Mouse (Mus musculus): ENCODE results near the gene Mia3.
A peak's percentile ranks its signal among the peaks of the same experiment; 100 is the strongest.
"Not testable (repeated sequence)": the region's sequence is repeated elsewhere in the genome, so short reads cannot be mapped to it uniquely, and the experiment has no call there.

The Mia3 gene

DNA sequence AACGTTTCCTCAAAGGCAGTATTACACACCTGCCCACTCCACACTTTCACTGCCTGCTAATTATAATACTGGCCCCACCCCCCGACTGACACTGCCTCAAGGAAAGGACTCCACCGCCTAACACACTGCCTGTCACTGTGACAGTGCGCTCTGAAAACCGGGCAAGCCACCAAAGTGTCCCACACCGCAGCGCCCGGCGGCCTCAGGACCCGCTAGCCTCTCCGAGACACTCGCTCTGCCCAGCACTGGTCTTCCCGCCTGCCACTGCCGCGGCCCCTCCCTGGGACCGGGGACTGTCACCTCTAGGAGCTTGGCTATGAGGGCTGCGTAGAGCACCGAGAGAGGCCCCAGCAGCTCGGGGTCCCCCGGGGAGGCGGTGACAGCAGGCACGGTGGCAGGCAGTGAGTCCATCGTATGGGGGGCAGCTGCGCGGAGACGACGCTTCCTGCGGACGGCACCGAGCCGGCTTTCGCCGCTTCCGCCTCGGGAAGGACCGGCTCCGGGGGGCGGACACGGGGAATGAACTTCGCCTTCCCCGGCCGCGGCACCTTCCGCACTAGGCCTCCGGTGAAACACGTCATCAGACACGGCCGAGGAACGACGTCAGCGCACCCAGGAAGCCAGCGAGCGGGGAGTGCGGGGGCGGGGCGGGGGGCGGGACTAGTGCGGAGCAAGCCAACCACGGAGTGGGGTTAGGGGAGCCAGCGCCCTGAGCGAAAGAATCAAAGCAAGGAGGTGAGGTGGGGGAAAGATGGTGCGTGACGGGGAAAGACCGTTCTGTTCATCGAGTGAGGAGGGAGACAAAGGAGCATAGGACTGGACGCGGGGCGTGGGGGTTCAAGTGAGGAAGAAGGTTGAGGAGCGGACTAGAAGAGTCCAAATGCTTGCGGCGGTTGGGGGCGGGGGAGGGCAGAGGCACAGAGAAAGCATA lies 24.2 kb downstream of the Mia3 start:
- DNase-seq (ENCODE audit: low spot score in 2 of 2), result peak; percentile 88 to 95

DNA sequence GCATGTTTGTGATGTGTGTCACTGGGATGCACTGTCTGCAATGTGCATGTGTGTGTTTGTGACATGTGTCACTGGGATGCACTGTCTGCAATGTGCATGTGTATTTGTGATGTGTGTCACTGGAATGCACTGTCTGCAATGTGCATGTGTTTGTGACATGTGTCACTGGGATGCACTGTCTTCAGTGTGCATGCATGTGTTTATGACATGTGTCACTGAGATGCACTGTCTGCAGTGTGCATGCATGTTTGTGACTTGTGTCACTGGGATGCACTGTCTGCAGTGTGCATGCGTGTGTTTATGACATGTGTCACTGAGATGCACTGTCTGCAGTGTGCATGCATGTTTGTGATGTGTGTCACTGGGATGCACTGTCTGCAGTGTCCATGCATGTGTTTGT lies 26.5 kb downstream of the Mia3 start:
- DNase-seq (ENCODE audit: low spot score in 2 of 2), result not testable (repeated sequence)

DNA sequence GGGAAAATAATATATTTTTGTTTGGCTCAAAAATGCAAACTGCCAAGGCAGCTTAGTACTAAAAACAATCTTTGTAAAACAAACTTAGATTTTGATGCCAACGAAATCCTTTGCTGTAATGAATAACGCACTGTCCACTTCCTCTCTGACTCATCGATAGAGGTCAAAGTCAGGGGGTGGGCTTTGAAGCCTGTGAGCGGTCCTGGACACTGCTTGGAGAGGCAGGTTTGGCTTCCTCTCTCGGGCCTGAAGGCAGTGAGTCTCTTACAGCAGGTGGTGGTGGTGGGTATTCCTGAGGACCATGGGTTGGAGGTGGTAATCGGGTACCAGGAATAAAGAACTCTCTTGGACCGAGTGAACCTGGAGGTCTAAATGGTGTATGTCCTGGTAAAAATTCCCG lies 42.2 kb downstream of the Mia3 start:
- DNase-seq (ENCODE audit: low spot score in 2 of 2), result no peak

DNA sequence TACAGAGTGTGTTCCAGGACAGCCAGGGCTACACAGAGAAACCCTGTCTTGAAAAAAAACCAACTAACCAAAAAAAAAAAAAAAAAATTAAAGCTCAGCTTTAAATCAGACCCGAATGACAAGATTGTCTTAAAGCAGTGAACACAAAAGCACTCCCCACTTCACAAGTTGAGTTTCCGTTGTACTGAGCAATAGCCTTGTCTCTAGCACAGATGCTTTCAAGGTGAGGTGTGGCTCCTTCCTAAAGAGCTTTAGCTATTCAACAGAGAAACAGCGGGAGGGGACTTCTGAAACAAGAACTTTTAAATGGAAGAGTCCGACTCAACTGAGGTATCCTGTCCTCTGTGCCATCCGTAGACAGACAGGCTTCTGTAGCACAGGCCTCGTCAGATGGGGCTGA lies 44.9 kb downstream of the Mia3 start:
- DNase-seq (ENCODE audit: low spot score in 2 of 2), result no peak

DNA sequence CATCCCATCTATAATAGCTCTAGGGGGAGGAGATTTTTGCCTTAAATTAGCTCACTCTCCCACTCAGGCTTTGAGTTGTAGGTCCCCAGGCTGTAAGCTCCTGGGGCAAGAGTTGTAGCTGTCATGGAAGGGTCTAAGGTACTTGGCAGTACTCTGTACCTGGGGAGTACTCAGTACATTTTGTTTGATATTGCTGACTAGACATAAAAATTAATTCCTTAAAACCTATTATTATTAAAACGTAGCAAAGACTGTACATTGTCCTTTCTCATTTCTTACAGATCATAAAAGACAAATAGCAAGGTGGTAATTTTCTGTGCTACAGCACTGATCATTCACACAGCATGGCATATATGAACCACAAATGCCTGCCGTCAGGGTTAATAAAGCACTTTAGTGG lies 45.4 kb downstream of the Mia3 start:
- DNase-seq (ENCODE audit: low spot score in 2 of 2), result no peak

DNA sequence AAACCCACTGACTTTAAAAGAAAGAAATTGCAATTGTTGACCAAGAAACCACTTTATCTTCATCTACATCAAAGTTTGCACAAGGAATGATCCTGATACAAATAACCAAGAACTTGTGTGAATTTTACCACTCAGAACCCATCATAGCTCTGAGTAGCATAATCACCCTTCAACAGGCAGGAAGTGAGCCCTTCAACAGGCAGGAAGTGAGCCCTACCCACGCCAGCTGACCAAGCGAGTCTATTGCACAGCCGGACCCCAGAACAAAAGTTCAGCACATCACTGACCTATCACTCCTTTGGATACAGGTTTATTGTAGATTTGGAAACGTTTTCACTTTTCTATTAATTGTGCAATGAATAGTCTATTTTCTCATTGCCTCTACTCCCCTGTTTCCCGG lies 46.9 kb downstream of the Mia3 start:
- DNase-seq (ENCODE audit: low spot score in 2 of 2), result not testable (repeated sequence)

DNA sequence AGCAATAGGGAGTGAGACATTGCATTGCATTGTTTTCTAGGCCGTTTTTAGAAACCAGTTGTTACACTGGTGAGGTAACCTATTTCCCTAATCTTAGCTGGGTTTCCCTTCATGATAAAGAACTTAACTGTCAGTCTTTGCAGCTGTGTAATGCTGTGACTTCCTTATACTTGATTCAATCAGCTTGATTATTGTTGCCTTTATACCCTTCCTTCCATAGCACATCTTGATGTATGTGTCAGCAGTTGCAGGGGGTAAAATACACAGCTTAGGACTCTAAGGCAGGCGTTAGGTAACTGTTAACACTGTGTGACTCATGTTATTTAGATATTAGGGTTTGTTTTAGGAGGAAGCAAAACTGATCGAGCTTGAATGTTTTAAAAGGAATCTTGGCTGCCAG lies 48.6 kb downstream of the Mia3 start:
- no peak for DNase-seq (ENCODE audit: low spot score in 2 of 2)

DNA sequence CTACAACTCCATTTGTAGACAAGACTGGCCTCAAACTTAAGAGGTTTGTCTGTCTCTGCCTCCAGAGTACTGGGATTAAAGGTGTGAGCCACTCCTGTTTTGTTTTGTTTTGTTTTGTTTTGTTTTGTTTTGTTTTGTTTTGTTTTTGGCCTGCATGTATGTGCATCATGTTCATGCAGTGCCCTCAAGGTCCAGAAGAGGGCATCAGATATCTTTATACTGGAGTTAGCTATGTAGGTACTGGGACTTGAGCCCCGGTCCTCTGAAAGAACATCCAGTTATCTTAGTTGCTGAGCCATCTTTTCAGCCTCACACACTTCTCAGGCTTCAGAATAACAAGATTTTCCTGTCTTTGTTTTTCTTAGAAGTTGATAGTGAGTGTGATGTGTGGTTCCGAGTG lies 53.6 kb downstream of the Mia3 start:
- no peak for DNase-seq (ENCODE audit: low spot score in 2 of 2)

DNA sequence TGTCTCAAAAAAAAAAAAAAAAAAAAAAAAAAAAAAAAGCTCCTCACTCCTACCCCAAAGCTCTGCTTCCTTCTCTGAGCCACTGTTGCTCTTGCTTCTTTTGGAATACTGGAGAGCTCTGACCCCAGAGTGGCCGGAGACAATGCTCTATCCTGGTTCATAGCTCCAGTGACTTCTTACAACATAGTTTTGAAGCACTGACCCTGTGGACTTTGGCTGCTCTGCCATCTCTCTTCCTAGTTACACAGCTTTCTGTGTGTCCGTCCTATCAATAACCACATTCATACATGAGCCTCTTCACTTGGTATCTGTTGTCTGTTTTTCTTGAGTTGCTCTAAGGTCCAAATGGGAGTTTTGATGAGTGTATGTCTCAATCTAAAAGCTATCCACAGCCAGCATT lies 57.3 kb downstream of the Mia3 start:
- DNase-seq (ENCODE audit: low spot score in 2 of 2), result no peak

DNA sequence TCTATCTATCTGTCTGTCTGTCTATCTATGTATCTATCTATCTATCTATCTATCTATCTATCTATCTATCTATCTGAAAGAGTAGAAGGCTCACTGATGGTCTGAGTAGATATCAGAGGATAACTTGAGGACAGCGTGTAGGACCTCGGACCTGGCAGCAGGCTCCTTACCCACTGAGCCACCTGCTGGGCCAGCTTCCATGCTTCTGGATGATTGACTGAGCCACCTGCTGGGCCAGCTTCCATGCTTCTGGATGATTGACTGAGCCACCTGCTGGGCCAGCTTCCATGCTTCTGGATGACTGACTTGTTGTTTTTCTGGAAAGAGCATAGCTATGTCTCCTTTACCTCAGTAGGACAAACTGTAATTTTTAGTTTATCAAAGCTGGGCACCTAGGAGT lies 59.8 kb downstream of the Mia3 start:
- not testable (repeated sequence) for DNase-seq (ENCODE audit: low spot score in 2 of 2)

DNA sequence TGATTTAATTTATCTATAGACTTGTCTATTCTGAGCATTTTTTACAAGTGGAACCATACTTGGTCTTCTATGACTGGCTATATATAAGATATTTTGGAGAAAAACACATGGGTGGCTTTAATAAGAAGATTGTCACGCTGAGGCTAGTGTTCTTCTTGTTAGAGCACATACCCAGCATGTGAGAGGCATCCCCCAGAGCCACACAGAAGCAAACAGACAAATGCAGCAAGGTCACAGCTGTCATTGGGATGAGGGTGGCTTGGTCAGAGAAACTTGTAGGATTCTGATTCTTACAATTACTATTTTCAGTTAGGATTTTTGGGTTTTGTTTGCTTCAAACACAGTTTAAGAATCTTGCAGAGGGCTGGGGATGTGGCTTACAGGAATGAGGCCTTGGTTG lies 60.9 kb downstream of the Mia3 start:
- DNase-seq (ENCODE audit: low spot score in 2 of 2), result no peak

DNA sequence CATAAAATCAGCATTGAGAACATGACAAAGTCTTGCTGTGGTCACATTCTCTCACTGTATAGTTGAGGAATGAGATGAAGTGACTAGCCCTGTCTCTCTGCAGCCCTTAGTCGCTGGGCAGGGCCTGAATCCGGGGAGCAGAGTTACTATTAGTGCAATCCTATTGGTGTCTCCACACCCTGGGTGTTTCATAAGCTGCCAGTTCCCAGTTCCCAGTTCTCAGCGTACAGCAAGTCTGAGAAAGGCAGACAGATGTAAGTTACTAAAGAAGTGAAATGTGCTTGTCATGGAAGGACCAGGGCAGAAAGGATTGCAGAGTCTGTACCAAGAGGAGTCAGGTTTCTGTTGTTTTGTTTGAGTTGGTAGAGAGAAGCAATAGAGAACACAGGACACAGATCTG lies 61.8 kb downstream of the Mia3 start:
- no peak for DNase-seq (ENCODE audit: low spot score in 2 of 2)

DNA sequence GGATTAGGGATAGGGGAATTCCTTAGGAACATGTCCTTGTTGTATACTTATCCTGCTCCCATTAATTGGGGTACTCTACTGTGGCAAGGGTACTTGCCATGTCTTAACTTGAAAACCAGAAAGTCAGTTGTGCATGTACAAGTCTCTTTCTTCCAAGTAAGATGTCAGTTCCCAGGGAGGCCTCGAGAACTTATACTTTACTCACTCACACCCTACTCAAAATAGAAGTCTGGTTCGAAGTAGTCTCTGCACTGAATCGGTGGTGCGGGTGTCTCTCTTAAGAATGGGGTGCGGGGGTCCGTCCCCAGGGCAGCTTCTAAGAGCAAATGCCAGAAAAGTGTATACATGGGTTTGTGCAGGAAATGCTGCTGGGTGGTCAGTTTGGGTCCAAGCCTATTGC lies 70.2 kb downstream of the Mia3 start:
- peak; percentile 96 to 100 for DNase-seq (ENCODE audit: low spot score in 2 of 2)

DNA sequence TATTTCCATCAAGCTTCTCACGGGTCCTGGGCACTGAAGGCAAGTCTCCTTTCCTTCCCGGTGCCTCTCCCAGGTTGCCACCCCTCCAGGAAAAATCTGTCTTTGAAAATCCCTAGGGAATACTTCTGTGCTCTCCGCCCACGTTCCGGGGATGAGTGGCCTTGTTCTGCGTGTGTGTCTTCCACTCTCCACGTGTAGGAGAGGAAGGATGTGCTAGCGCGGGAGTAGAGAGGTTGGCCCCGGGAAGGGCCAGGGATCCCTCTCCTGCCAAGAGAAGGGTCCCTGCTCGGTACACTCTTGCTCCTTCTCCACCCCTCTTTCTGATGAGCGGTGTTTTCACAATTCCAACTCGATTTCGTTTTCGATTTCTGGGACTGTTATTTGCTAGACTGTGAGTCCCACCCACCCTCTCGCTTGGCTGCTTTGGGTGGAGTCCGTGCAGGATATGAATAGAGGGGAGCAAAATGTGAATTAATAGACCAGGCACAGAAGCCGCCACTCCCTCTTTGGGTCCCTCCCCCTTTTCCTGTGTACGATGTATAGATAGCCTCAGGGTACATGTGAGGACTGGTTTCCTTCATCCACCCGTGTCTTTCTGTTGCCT lies 71.4 kb downstream of the Mia3 start:
- peak; percentile 61 to 70 for DNase-seq (ENCODE audit: low spot score in 2 of 2)

DNA sequence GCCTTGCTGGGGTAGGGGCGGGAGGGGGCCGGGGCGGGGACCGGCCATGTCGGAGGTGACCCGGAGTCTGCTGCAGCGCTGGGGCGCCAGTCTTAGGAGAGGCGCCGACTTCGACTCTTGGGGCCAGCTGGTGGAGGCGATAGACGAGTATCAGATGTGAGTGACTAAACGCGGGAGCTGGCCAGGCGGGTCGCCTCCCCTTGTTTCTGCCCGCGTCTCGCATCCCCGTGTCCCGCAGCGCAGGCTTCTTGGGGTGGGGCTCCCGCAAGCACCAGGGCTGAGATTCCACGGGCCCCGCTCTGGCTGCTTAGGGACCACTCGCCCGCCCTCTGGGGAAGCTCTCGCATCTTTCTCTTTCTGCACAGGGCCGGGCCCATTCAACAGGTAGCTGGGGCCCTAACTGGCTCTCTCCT lies 71.9 kb downstream of the Mia3 start:
- peak; percentile 65 to 84 for DNase-seq (ENCODE audit: low spot score in 2 of 2)

DNA sequence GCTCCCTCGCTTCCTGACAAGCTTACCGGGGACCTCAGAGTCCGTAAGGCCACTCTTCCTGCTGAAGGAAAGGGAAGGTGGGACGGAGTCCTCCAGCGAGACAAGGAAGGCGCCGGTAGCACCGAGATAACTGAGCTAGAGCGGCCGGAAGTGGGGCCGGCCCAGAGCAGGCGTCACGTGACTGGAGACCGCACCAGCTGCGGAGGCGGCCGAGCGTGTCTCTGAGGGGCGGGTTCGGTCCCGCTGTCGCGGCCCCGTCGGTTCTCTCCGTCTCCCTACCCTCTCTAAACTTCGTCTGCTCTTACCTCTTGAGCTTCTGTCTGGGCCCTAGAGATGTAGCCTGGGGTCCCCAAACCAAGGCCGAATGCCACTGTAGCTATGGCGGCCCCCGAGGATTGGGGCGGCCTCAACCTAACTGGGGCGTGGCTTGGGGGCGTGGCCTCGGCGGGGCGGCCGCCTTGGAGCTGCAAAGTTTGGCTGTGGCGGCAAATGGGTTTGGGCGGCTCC lies 72.4 kb downstream of the Mia3 start, which contains the start of gene Brox:
Gene Brox (minus strand): TSS at position 393 of the 507 bp plus-strand sequence.
- peak; percentile 98 to 99 for DNase-seq (ENCODE audit: low spot score in 2 of 2)

DNA sequence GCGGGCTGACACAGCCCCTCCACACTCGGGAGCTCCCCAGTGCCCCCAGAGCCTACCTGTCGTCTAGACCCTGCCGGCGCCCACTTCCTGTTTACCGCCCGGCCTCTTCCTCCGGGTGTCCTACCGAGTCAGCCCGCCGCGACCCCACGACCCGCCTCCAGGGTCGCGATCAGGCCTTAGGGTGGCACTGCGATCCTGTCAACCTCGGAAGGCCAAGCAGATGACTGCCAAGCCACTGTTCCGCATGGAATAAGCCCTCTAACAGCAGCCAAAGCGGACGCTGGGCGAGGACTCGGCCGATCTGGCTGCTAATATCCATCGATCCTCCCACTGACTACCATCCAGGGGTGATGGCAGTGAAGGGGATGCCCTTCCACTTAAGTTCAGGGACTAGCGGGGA lies 72.9 kb downstream of the Mia3 start, which contains the start of gene Aida:
Gene Aida (plus strand): TSS at position 126 of the 400 bp plus-strand sequence.
- peak; percentile 56 to 84 for DNase-seq (ENCODE audit: low spot score in 2 of 2)

DNA sequence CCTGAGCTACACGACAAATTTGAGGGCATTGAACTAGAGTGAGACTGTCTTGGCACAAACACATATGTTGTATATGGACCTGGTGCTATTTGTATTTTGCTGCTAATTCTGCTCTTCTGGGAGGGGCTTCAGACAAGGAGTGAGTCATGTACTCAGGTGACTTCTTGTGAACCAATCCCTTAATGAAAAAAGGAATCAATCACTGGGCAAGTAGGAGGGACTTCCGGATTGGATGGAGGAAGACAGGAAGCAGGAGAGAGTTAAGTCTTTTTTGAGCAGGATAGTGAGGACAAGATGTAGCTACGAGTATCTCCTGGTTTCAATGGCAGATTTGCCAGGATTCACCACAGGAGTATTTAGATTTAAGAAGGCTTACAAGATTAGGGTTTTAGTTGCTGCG lies 79.8 kb downstream of the Mia3 start:
- DNase-seq (ENCODE audit: low spot score in 2 of 2), result no peak

DNA sequence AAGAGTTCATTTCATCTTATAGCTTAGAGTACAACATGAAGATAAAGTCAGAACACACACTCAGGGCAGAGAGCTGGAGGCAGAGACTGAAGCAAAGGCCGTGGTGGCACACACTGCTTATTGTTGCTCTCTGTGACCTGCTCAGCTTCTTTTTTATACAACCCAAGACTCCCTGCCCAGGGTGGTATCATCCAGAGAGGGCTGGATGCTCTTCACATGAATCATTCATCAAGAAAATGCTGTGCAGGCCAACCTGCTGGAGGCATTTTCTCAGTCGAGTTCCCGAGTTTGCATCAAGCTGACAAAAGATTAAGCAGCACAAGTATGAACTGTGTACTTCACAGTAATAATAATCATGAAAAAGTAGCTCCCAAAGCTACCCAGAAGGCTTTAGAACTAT lies 81.0 kb downstream of the Mia3 start:
- no peak for DNase-seq (ENCODE audit: low spot score in 2 of 2)

Measured in spleen, postnatal 4 days (tissue).